9 mouse cellular contexts compared by ENCODE assay signal in genomic region chr8:77478913-77479273, GRCm38 (mm10). TPM values are rescaled to one million over a fixed set of nuclear protein-coding genes. Genes with fewer than 3 reads are reported as not detected.
A peak's percentile ranks its signal among the peaks of the same experiment; 100 is the strongest.
DNase-seq lines count a peak whose midpoint lies in the region; ATAC-seq and TF ChIP-seq lines count a peak whose summit lies in the region.
"Had no signal": no experiment of that assay in that cellular context is flagged by ENCODE, and none has a peak within 500 bp of the region (broad histone marks: within the 10 kb centered on the region; RNA-seq: fewer than 3 reads in every experiment).

No protein-coding gene starts in this region.

- H3K9me3 ChIP-seq in kidney, embryonic 15.5 days (replicated peaks), result no peaks in the 10 kb centered on the region
- H3K9me3 ChIP-seq in hindbrain, embryonic 12.5 days (replicated peaks), result no peaks in the 10 kb centered on the region
- H3K9me3 ChIP-seq: hindbrain, embryonic 13.5 days had no signal

- TF ChIP-seq POLR2A in lung, adult 2 months (IDR thresholded peaks at IDR 0.05; ENCODE audit: borderline replicate concordance, extremely low read depth, low read depth, low read length), result no peak

- no peaks in the 10 kb centered on the region for H3K36me3 ChIP-seq in kidney, embryonic 15.5 days
- H3K36me3 ChIP-seq in hindbrain, embryonic 12.5 days, result no peaks in the 10 kb centered on the region
- H3K36me3 ChIP-seq: hindbrain, embryonic 13.5 days had no signal

- 41% methylated on average over 2 of the region's 2 CpGs for WGBS in kidney, embryonic 15.5 days
- WGBS in lung, adult 2 months, result 69% methylated on average over 2 of the region's 2 CpGs
- WGBS in hindbrain, embryonic 12.5 days, result 56% methylated on average over 2 of the region's 2 CpGs

- ATAC-seq in kidney, embryonic 15.5 days (replicated peaks; ENCODE audit: low FRiP score), result peak; percentile 46; the same call in 1 of the 2 replicates
- ATAC-seq in hindbrain, embryonic 12.5 days (ENCODE audit: low FRiP score), result no peak

- no peak for TF ChIP-seq CTCF in lung, adult 2 months (IDR thresholded peaks at IDR 0.05; ENCODE audit: insufficient read depth, low read length)

- H3K9ac ChIP-seq in kidney, embryonic 15.5 days, result no peak overlapping the region
- H3K9ac ChIP-seq in hindbrain, embryonic 12.5 days, result no peak overlapping the region
- H3K9ac ChIP-seq: hindbrain, embryonic 13.5 days had no signal

- H3K4me3 ChIP-seq in kidney, embryonic 15.5 days (replicated peaks), result no peak overlapping the region
- no peak overlapping the region for H3K4me3 ChIP-seq in lung, adult 2 months (replicated peaks; ENCODE audit: extremely low read depth, low read depth, low read length)
- no peak overlapping the region for H3K4me3 ChIP-seq in hindbrain, embryonic 12.5 days
- H3K4me3 ChIP-seq: hindbrain, embryonic 13.5 days had no signal

- DNase-seq in ovary, postnatal 36 days (ENCODE audit: low spot score), result peak; percentile 42
- DNase-seq in ovary, postnatal 14 days (ENCODE audit: low spot score), result no peak
- DNase-seq in lung, adult 2 months, result peak; percentile 43
- peak; percentile 57 for DNase-seq in yolk sac, embryonic 10.5 days (ENCODE audit: low spot score)
- no peak for DNase-seq in thymus, adult 18-20 months
- no peak for DNase-seq in spleen, adult 12 weeks (ENCODE audit: low spot score)

- no peaks in the 10 kb centered on the region for H3K27me3 ChIP-seq in kidney, embryonic 15.5 days
- H3K27me3 ChIP-seq in hindbrain, embryonic 12.5 days, result no peaks in the 10 kb centered on the region
- H3K27me3 ChIP-seq: hindbrain, embryonic 13.5 days had no signal

- peak overlapping the region; percentile 48; the same call in 1 of the 2 replicates for H3K27ac ChIP-seq in kidney, embryonic 15.5 days
- H3K27ac ChIP-seq in hindbrain, embryonic 12.5 days, result no peak overlapping the region
- H3K27ac ChIP-seq: hindbrain, embryonic 13.5 days had no signal

- no peak overlapping the region for H3K4me2 ChIP-seq in kidney, embryonic 15.5 days
- no peak overlapping the region for H3K4me2 ChIP-seq in hindbrain, embryonic 12.5 days (replicated peaks)
- H3K4me2 ChIP-seq: hindbrain, embryonic 13.5 days had no signal

- peaks cover 47% of the 10 kb centered on the region for H3K4me1 ChIP-seq in kidney, embryonic 15.5 days
- H3K4me1 ChIP-seq in lung, adult 2 months (ENCODE audit: control insufficient read depth, insufficient read depth, low read length), result 0 out of 2 replicates have a peak, but pooled peaks cover 2% of the 10 kb centered on the region
- H3K4me1 ChIP-seq in hindbrain, embryonic 12.5 days, result 0 out of 2 replicates have a peak, but pooled peaks cover 3% of the 10 kb centered on the region
- H3K4me1 ChIP-seq: hindbrain, embryonic 13.5 days had no signal

RNA-seq across cellular contexts. Expression of gene Arhgap10, which starts 38.9 kb away (rescaled TPM):
- 31.1 and 34.1 TPM in 2 replicates for polyA plus RNA-seq in kidney, embryonic 15.5 days (2015; fragmentation: Nextera tagmentation; extraction: Ambion mirVana)
- 9.8 and 11.2 TPM in 2 replicates for polyA plus RNA-seq in lung, adult 2 months (2012; rRNA removed)
- 14.5 and 16.5 TPM in 2 replicates for polyA plus RNA-seq in hindbrain, embryonic 12.5 days (2016; fragmentation: Nextera tagmentation; extraction: Ambion mirVana)

Comparison
In these comparisons a context has a peak if more than half of its experiments do, and no peak if none do; other contexts are left out.
1. DNase-seq: peak in ovary, postnatal 36 days (single experiment), lung, adult 2 months (single experiment) and yolk sac, embryonic 10.5 days (single experiment); none in ovary, postnatal 14 days (single experiment), thymus, adult 18-20 months (0 of 2) and spleen, adult 12 weeks (single experiment).